Mouse (Mus musculus) neural tube, embryonic 14.5 days (tissue): Measurements from ENCODE around the gene Nxn. TPM values are rescaled to one million over a fixed set of nuclear protein-coding genes. Genes with fewer than 3 reads are reported as not detected.

ENCODE experiments used
- ATAC-seq: fragments of 200-750 bp; cut with Nextera tagmentation; 2 replicates; pipeline ENCODE4 v1.8.0; 2017; ENCODE audit warnings: low read depth, mild to moderate bottlenecking, moderate TSS enrichment, moderate library complexity
- H3K27ac ChIP-seq: fragments of 300-500 bp; sonication (generic); 2 replicates; pipeline ENCODE4 v1.5.1; 2014; ENCODE audit warnings: low read depth, mild to moderate bottlenecking, control low read depth, low read length, moderate library complexity, mixed read lengths
- H3K27me3 ChIP-seq: fragments of 300-500 bp; sonication (generic); 2 replicates; pipeline ENCODE4 v1.6.1; 2014; ENCODE audit warnings: low read length; ENCODE audit not compliant: control insufficient read depth, insufficient read depth
- H3K36me3 ChIP-seq: fragments of 300-500 bp; sonication (generic); 2 replicates; pipeline ENCODE4 v1.6.1; 2014; ENCODE audit warnings: low read length, mixed read lengths; ENCODE audit not compliant: control insufficient read depth, insufficient read depth
- H3K4me1 ChIP-seq: fragments of 300-500 bp; sonication (generic); 2 replicates; pipeline ENCODE4 v1.6.1; 2014; ENCODE audit warnings: low read length; ENCODE audit not compliant: control insufficient read depth, insufficient read depth
- H3K4me2 ChIP-seq: fragments of 300-500 bp; sonication (generic); 2 replicates; pipeline ENCODE4 v1.6.1; 2014; ENCODE audit warnings: mild to moderate bottlenecking, low read depth, low read length, control low read depth
- H3K4me3 ChIP-seq: fragments of 300-500 bp; sonication (generic); 2 replicates; pipeline ENCODE4 v1.5.1; 2014; ENCODE audit warnings: low read depth, low read length, control low read depth, mixed read lengths
- H3K9ac ChIP-seq: fragments of 300-500 bp; sonication (generic); replicated peaks from 2 replicates; pipeline ENCODE4 v1.6.1; 2014; ENCODE audit warnings: low read depth, mild to moderate bottlenecking, control low read depth, low read length, mixed read lengths
- H3K9me3 ChIP-seq: fragments of 300-500 bp; sonication (generic); 2 replicates; pipeline ENCODE4 v1.6.1; 2016; ENCODE audit warnings: low read length; ENCODE audit not compliant: control insufficient read depth
- whole genome bisulfite sequencing: fragments of 180-500 bp; shearing (Covaris S2); extraction: QIAGEN DNeasy Blood & Tissue Kit; methylation state at CpG from one replicate; pipeline ENCODE4 v1.1.7; 2014; 5-methylcytosine and 5-hydroxymethylcytosine counted together
- polyA plus RNA-seq: library from polyadenylated mRNA; unstranded; fragments of >200 nt; fragmentation: Nextera tagmentation; extraction: Ambion mirVana; gene quantifications from 2 replicates; pipeline ENCODE4 v1.2.1, GENCODE M21; 2014

Gene Nxn
- polyA plus RNA-seq, 1 experiment from 2014 or later: 23.5 TPM

DNA sequence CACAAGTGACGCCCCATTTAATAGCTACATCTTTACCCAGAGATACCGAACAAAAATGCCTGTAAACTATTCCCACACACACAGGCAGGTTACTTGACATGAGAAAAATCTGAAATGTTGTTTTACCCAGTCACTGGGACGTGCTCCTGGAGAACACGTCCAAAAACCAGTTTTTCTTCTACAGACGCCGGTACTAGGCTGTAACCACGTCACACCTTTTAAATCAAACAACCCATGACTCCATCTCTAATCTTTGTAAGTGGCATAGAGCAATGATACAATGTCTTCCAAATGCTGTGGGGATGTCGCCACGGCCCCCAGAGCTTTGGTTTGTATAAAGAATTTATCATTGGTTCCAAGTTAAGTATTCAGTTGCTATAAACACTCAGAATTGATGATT lies 61.7 kb downstream of the Nxn start:
- no peak overlapping the region for H3K27ac ChIP-seq
- no peaks in the 10 kb centered on the region for H3K9me3 ChIP-seq
- H3K36me3 ChIP-seq: no peaks in the 10 kb centered on the region
- no peak for ATAC-seq
- H3K9ac ChIP-seq: no peak overlapping the region
- WGBS: 88% methylated on average over 9 of the region's 9 CpGs
- no peak overlapping the region for H3K4me3 ChIP-seq
- H3K27me3 ChIP-seq: no peaks in the 10 kb centered on the region
- 0 out of 2 replicates have a peak, but pooled peaks cover 3% of the 10 kb centered on the region for H3K4me1 ChIP-seq
- H3K4me2 ChIP-seq: no peak overlapping the region

DNA sequence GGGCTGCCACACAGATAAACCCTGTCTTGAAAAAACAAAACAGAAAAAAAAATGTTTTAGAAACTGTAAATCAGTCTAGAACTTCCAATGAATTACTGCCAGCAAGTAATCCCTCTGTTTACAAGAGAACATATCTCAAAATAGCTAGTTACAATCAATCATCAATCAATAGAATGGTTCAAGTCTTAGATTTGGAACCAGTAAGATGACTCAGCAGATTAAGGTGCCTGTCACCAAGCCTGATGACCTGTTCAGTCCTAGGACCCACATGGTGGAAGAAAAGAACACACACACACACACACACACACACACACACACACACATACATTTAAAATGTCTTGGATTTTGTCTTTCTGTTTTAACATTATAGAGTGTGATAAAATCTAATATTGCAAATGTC lies 62.7 kb downstream of the Nxn start:
- Histone ChIP-seq H3K4me2 (no peak overlapping the region), H3K36me3 (no peaks in the 10 kb centered on the region), H3K4me3 (no peak overlapping the region), H3K27me3 (no peaks in the 10 kb centered on the region), H3K9ac (no peak overlapping the region), H3K9me3 (no peaks in the 10 kb centered on the region), H3K27ac (no peak overlapping the region), H3K4me1 (0 out of 2 replicates have a peak, but pooled peaks cover 3% of the 10 kb centered on the region)
- no peak for ATAC-seq

DNA sequence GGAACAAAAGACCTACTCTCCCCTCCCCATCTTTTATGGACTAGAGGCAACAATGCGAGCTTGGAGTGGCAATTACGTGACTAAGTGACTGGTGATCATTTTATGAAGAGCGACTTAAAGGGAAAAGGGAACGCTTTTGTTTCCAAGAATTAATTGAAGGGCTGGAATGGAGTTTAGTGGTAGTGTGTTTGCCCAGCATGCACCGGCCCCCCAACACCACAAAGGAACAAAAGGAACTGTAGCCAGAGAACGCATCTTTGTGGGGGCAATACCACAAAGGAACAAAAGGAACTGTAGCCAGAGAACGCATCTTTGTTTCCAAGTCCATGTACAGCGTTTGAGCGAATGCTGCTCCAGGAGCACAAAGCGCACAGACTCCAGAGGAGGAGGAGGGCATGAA lies 64.0 kb downstream of the Nxn start:
- WGBS: 13% methylated on average over 10 of the region's 10 CpGs
- H3K4me1 ChIP-seq: no peaks in the 10 kb centered on the region
- ATAC-seq: no peak
- H3K4me3 ChIP-seq: no peak overlapping the region
- no peaks in the 10 kb centered on the region for H3K27me3 ChIP-seq
- H3K9ac ChIP-seq: no peak overlapping the region
- H3K36me3 ChIP-seq: no peaks in the 10 kb centered on the region
- H3K4me2 ChIP-seq: no peak overlapping the region
- H3K27ac ChIP-seq: peak overlapping the region; percentile 3; the same call in 1 of the 2 replicates
- no peaks in the 10 kb centered on the region for H3K9me3 ChIP-seq

DNA sequence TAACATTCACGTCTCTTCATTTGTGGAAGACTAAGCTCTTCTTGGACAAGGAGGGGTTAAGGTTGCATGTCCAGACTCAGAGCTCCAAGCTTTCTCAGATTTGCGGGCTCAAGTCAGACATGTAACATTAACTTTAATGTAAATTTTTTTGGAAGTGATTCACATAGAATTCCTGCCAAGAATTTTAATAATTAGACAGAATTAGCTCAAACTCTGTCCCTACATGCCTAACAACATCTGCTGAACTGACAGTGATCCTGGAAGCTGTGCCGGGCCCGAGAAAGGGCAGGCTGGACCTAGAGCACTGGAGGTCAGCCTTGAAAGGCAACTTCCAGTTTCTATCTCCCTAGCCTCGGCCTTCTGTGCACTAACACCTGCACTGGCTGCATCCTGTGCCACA lies 66.7 kb downstream of the Nxn start:
- Histone ChIP-seq H3K9ac (no peak overlapping the region), H3K4me3 (no peak overlapping the region), H3K27me3 (no peaks in the 10 kb centered on the region), H3K36me3 (no peaks in the 10 kb centered on the region), H3K27ac (no peak overlapping the region), H3K4me2 (no peak overlapping the region), H3K9me3 (no peaks in the 10 kb centered on the region), H3K4me1 (peaks cover 9% of the 10 kb centered on the region)
- 75% methylated on average over 5 of the region's 5 CpGs for WGBS
- no peak for ATAC-seq

DNA sequence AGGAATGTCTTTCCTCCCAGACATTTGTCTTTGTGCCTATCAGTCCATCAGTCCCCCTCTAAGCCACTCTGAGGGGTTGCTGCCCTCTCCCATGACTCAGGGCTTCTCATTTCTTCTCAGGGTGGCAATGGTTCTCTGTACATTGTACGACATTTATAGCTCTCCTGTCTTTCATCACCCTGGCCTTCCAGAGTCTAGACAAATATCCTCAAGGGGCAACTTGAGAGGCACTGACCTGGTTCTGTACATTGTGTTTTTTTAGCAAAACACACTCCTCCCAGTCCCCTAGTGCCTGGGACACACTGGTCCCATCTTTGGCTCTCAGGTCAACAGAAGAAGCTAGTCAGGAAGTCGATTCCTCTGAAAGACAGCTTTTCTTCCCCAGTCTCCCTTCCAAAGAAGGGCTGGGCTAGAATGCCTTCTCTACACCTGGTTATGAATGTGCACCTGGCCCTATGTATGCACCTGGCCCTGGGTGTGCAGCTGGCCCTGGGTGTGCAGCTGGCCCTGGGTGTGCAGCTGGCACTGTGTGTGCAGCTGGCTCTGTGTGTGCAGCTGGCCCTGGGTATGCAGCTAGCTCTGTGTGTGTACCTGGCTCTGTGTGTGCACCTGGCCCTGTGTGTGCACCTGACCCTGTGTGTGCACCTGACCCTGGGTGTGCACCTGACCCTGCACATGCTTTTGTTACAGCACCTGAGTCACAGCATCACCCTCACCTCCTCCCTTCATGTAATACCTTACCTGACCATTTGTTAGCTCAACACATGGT lies 70.2 kb downstream of the Nxn start:
- H3K9ac ChIP-seq: no peak overlapping the region
- no peaks in the 10 kb centered on the region for H3K36me3 ChIP-seq
- no peak overlapping the region for H3K27ac ChIP-seq
- 63% methylated on average over 2 of the region's 2 CpGs for WGBS
- no peak overlapping the region for H3K4me2 ChIP-seq
- no peaks in the 10 kb centered on the region for H3K9me3 ChIP-seq
- no peaks in the 10 kb centered on the region for H3K27me3 ChIP-seq
- no peak for ATAC-seq
- no peak overlapping the region for H3K4me3 ChIP-seq
- H3K4me1 ChIP-seq: peaks cover 16% of the 10 kb centered on the region

DNA sequence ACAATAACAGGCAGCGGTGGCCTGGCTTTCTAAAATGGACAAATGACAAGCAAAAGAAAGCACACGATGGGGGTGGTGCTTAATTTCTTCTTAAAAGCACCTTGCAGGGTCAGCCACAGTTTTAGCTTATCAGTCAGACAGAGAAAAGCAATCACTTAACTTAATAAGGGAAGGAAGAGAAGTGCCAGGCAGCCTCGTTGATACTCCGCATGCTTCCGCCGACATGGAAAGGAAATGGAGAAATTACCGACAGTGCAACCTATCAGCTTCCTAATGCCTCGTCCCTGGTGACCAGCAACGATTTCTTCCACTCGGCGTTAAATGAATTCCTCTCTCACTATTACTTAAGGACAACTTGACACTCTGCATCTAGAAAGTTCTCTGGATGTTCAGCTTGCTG lies 70.9 kb downstream of the Nxn start:
- Histone ChIP-seq H3K36me3 (no peaks in the 10 kb centered on the region), H3K4me1 (peaks cover 16% of the 10 kb centered on the region), H3K9ac (no peak overlapping the region), H3K4me3 (no peak overlapping the region), H3K27me3 (no peaks in the 10 kb centered on the region), H3K9me3 (no peaks in the 10 kb centered on the region), H3K4me2 (no peak overlapping the region), H3K27ac (no peak overlapping the region)
- 49% methylated on average over 11 of the region's 11 CpGs for WGBS
- ATAC-seq: no peak

DNA sequence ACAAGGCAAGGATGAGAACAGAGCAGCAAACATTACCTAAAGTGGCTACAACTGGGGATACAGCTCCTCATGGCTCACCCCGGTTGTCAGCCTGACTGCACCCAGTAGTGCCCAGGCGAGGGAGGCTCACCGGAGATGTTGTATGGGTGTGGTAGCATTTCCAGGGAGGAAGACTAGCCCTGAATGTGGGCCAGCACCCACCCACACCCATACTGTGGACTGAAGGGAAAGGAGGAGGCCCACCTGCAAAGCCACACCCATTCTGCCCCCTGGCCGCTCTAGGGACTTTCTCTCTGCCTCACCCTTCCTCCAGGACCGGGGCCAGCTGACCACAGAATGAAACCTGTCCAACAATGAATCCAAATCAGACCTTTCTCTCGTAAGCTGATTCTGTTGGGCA lies 72.3 kb downstream of the Nxn start:
- Histone ChIP-seq H3K9me3 (no peaks in the 10 kb centered on the region), H3K4me1 (peaks cover 16% of the 10 kb centered on the region), H3K4me2 (no peak overlapping the region), H3K36me3 (no peaks in the 10 kb centered on the region), H3K9ac (no peak overlapping the region), H3K27me3 (no peaks in the 10 kb centered on the region), H3K27ac (no peak overlapping the region), H3K4me3 (no peak overlapping the region)
- ATAC-seq: no peak
- WGBS: 81% methylated on average over 6 of the region's 6 CpGs

DNA sequence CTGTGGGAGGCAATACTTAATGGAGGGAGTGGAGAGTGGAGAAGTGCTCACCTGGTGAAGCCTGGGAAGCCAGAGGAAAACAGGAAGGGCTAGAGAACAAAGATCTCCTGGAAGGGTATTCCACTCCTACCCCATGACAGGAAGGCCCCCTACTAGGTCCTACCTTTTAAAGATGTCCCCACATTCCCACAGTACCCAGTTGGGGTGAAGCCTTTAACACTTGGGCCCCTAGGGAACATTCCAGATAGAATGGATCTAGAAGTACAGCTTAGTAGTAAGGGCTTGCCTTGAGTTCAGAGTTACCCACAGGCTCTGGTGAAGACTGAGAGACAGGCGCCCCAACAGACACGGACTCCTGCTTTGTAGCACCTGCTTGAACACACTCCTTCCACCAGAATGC lies 72.9 kb downstream of the Nxn start:
- Histone ChIP-seq H3K4me3 (no peak overlapping the region), H3K27ac (no peak overlapping the region), H3K4me2 (no peak overlapping the region), H3K4me1 (peaks cover 16% of the 10 kb centered on the region), H3K36me3 (no peaks in the 10 kb centered on the region), H3K9me3 (no peaks in the 10 kb centered on the region), H3K9ac (no peak overlapping the region), H3K27me3 (no peaks in the 10 kb centered on the region)
- WGBS: 76% methylated on average over 2 of the region's 2 CpGs
- ATAC-seq: no peak

DNA sequence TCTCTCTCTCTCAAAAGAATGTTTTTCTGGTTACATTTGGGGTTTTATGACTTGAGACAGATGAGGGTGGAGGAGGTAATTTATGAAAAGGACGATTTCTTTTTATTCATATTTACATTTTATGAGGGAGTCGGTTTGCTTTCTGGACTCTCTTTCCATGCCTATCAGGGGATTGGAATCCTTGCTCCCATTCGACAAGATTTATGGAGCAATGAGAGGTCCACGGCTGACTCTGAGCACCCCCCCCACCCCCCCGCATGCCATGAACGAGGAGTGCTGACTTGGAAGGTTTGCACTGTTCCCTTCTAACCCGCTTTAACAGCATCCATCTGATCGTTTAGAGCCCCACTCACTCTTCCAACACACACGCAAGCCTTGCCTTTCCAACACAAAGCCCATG lies 74.1 kb downstream of the Nxn start:
- no peak overlapping the region for H3K4me3 ChIP-seq
- 23% methylated on average over 9 of the region's 9 CpGs for WGBS
- H3K27ac ChIP-seq: no peak overlapping the region
- H3K4me2 ChIP-seq: no peak overlapping the region
- H3K36me3 ChIP-seq: no peaks in the 10 kb centered on the region
- no peak overlapping the region for H3K9ac ChIP-seq
- no peaks in the 10 kb centered on the region for H3K27me3 ChIP-seq
- peaks cover 16% of the 10 kb centered on the region for H3K4me1 ChIP-seq
- ATAC-seq: no peak
- H3K9me3 ChIP-seq: no peaks in the 10 kb centered on the region
